Mouse (Mus musculus) lung, postnatal 0 days (tissue): ENCODE data around the gene Col9a1. TPM values are rescaled to one million over a fixed set of nuclear protein-coding genes. Genes with fewer than 3 reads are reported as not detected.

Experiments used
- ATAC-seq: fragments of 200-750 bp; cut with Nextera tagmentation; 2 replicates; pipeline ENCODE4 v1.8.0; 2017; ENCODE audit warnings: moderate library complexity
- DNase-seq: peaks from one replicate; pipeline ENCODE4 v3.0.0-alpha.2; 2016; ENCODE audit warnings: low spot score
- H3K27ac ChIP-seq: fragments of 300-500 bp; sonication (generic); 2 replicates; pipeline ENCODE4 v1.5.1; 2014; ENCODE audit warnings: antibody characterized with exemption, mild to moderate bottlenecking, low read length, mixed read lengths
- H3K27me3 ChIP-seq: fragments of 300-500 bp; sonication (generic); replicated peaks from 2 replicates; pipeline ENCODE4 v1.6.1; 2014; ENCODE audit warnings: low read length, mixed read lengths; ENCODE audit not compliant: insufficient read depth
- H3K36me3 ChIP-seq: fragments of 300-500 bp; sonication (generic); 2 replicates; pipeline ENCODE4 v1.6.1; 2014; ENCODE audit warnings: low read length, mixed read lengths; ENCODE audit not compliant: insufficient read depth
- H3K4me1 ChIP-seq: fragments of 300-500 bp; sonication (generic); 2 replicates; pipeline ENCODE4 v1.6.1; 2014; ENCODE audit warnings: antibody characterized with exemption, low read depth, low read length, mixed read lengths; ENCODE audit not compliant: insufficient read depth
- H3K4me2 ChIP-seq: fragments of 300-500 bp; sonication (generic); replicated peaks from 2 replicates; pipeline ENCODE4 v1.6.1; 2014; ENCODE audit warnings: low read depth, mild to moderate bottlenecking, low read length, moderate library complexity, mixed read lengths
- H3K4me3 ChIP-seq: fragments of 300-500 bp; sonication (generic); 2 replicates; pipeline ENCODE4 v1.5.1; 2014; ENCODE audit warnings: low read depth, low read length
- H3K9ac ChIP-seq: fragments of 300-500 bp; sonication (generic); replicated peaks from 2 replicates; pipeline ENCODE4 v1.6.1; 2014; ENCODE audit warnings: low read depth, mild to moderate bottlenecking
- H3K9me3 ChIP-seq: fragments of 300-500 bp; sonication (generic); 2 replicates; pipeline ENCODE4 v1.6.1; 2016; ENCODE audit warnings: low read length, mixed read lengths
- CTCF ChIP-seq: IDR thresholded peaks from 2 replicates; pipeline ENCODE4 v1.5.1; 2016; ENCODE audit warnings: antibody characterized with exemption, mild to moderate bottlenecking
- EP300 ChIP-seq: IDR thresholded peaks from 2 replicates; pipeline ENCODE4 v1.6.1; 2016; ENCODE audit warnings: antibody characterized with exemption, mild to moderate bottlenecking, control low read depth
- WGBS: fragments of 180-500 bp; shearing (Covaris S2); extraction: QIAGEN DNeasy Blood & Tissue Kit; methylation state at CpG from one replicate; pipeline ENCODE4 v1.1.7; 2014; 5-methylcytosine and 5-hydroxymethylcytosine counted together
- polyA plus RNA-seq: library from polyadenylated mRNA; unstranded; fragments of >200 nt; fragmentation: Nextera tagmentation; extraction: Ambion mirVana; gene quantifications from 2 replicates; pipeline ENCODE4 v1.2.1, GENCODE M21; 2015

The Col9a1 gene
- polyA plus RNA-seq, 1 experiment from 2014 or later = 0.27 TPM

- no peak overlapping the region for H3K4me3 ChIP-seq
- no peak overlapping the region for H3K4me2 ChIP-seq
Observed at GRCm38 (mm10) chr1:24195951-24196517, 18.6 kb downstream of the Col9a1 start.

GRCm38 (mm10) chr1:24211621-24212385 is 34.4 kb downstream of the Col9a1 start:
- H3K4me2 ChIP-seq = no peak overlapping the region
- ATAC-seq = no peak
- 67% methylated on average over 9 of the region's 9 CpGs for WGBS
- no peak overlapping the region for H3K27ac ChIP-seq
- H3K27me3 ChIP-seq = no peaks in the 10 kb centered on the region
- no peak for TF ChIP-seq EP300
- TF ChIP-seq CTCF = no peak
- no peaks in the 10 kb centered on the region for H3K36me3 ChIP-seq
- DNase-seq = no peak
- no peak overlapping the region for H3K9ac ChIP-seq
- H3K9me3 ChIP-seq = no peaks in the 10 kb centered on the region
- no peak overlapping the region for H3K4me3 ChIP-seq
- no peaks in the 10 kb centered on the region for H3K4me1 ChIP-seq

More at GRCm38 (mm10) chr1:24195951-24196517, 18.6 kb downstream of the Col9a1 start:
- Histone ChIP-seq H3K9me3 (no peaks in the 10 kb centered on the region), H3K27ac (no peak overlapping the region), H3K27me3 (no peaks in the 10 kb centered on the region), H3K4me1 (no peaks in the 10 kb centered on the region), H3K9ac (no peak overlapping the region), H3K36me3 (no peaks in the 10 kb centered on the region)
- no peak for ATAC-seq
- no peak for DNase-seq
- WGBS = 26% methylated on average over 3 of the region's 3 CpGs
- TF ChIP-seq CTCF = no peak
- no peak for TF ChIP-seq EP300

GRCm38 (mm10) chr1:24219041-24219440 is 41.6 kb downstream of the Col9a1 start:
- no peak overlapping the region for H3K4me3 ChIP-seq
- ATAC-seq (no peak; the same call in 1 of the 2 replicates), DNase-seq (no peak)
- no peaks in the 10 kb centered on the region for H3K4me1 ChIP-seq
- 36% methylated on average over 6 of the region's 6 CpGs for WGBS
- H3K27me3 ChIP-seq = no peaks in the 10 kb centered on the region
- no peak overlapping the region for H3K4me2 ChIP-seq
- H3K9me3 ChIP-seq = no peaks in the 10 kb centered on the region
- H3K27ac ChIP-seq = no peak overlapping the region
- TF ChIP-seq CTCF (no peak), EP300 (no peak)
- H3K36me3 ChIP-seq = no peaks in the 10 kb centered on the region
- H3K9ac ChIP-seq = no peak overlapping the region

GRCm38 (mm10) chr1:24222231-24222630 is 44.8 kb downstream of the Col9a1 start:
- no peak for DNase-seq
- Histone ChIP-seq H3K27ac (no peak overlapping the region), H3K9ac (no peak overlapping the region), H3K4me1 (no peaks in the 10 kb centered on the region), H3K4me2 (no peak overlapping the region), H3K36me3 (no peaks in the 10 kb centered on the region), H3K4me3 (no peak overlapping the region), H3K9me3 (no peaks in the 10 kb centered on the region), H3K27me3 (no peaks in the 10 kb centered on the region)
- ATAC-seq = no peak
- TF ChIP-seq CTCF = no peak
- no peak for TF ChIP-seq EP300
- 74% methylated on average over 2 of the region's 2 CpGs for WGBS

GRCm38 (mm10) chr1:24222981-24223612 is 45.7 kb downstream of the Col9a1 start:
- WGBS = 92% methylated on average over 8 of the region's 8 CpGs
- ATAC-seq = no peak
- Histone ChIP-seq H3K4me3 (no peak overlapping the region), H3K4me2 (no peak overlapping the region), H3K36me3 (no peaks in the 10 kb centered on the region), H3K4me1 (no peaks in the 10 kb centered on the region), H3K27ac (no peak overlapping the region), H3K9ac (no peak overlapping the region), H3K27me3 (no peaks in the 10 kb centered on the region), H3K9me3 (no peaks in the 10 kb centered on the region)
- no peak for DNase-seq
- no peak for TF ChIP-seq CTCF
- TF ChIP-seq EP300 = no peak

GRCm38 (mm10) chr1:24225825-24226526 is 48.6 kb downstream of the Col9a1 start:
- no peak overlapping the region for H3K4me2 ChIP-seq
- ATAC-seq = peak; percentile 28; the same call in 1 of the 2 replicates
- H3K27me3 ChIP-seq = no peaks in the 10 kb centered on the region
- H3K27ac ChIP-seq = no peak overlapping the region
- no peaks in the 10 kb centered on the region for H3K36me3 ChIP-seq
- H3K4me3 ChIP-seq = no peak overlapping the region
- 66% methylated on average over 4 of the region's 4 CpGs for WGBS
- TF ChIP-seq EP300 (no peak), CTCF (no peak)
- peaks cover 6% of the 10 kb centered on the region; the same call in 1 of the 2 replicates for H3K4me1 ChIP-seq
- H3K9me3 ChIP-seq = no peaks in the 10 kb centered on the region
- DNase-seq = peak; percentile 13
- H3K9ac ChIP-seq = no peak overlapping the region
